Mouse (Mus musculus): ENCODE data around the gene Tmem229b. TPM values are rescaled to one million over a fixed set of nuclear protein-coding genes. Genes with fewer than 3 reads are reported as not detected.
"Not testable (repeated sequence)": the region's sequence is repeated elsewhere in the genome, so short reads cannot be mapped to it uniquely, and the experiment has no call there.

The Tmem229b gene
- polyA plus RNA-seq, 1 experiment from 2014 or later: 6.5 TPM

DNA sequence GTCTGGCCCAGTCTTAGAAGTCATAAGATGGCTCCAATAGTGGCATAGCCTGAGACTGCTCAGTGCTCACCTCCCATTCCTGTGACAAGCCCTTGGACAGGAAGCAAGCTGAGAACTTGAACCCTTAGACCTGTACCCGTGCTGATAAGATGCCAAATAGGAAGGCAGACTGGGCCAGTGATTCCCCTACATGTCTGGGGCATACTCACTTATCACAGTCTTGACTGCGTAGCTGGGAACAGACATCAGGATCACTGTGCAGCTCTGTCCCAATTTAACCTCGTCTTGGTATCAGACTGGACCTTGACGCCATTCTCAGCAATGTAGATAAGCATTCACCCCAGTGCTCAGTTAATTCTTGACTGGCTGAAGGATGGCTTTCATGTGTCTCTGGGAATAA, 29.9 kb downstream of the Tmem229b start:
- no peak overlapping the region for H3K27ac ChIP-seq
- WGBS: 71% methylated on average over 4 of the region's 4 CpGs
- H3K4me3 ChIP-seq (replicated peaks): no peak overlapping the region
- H3K27me3 ChIP-seq (replicated peaks): no peaks in the 10 kb centered on the region
- H3K4me1 ChIP-seq: no peaks in the 10 kb centered on the region
- H3K9ac ChIP-seq: no peak overlapping the region
- no peak for ATAC-seq (ENCODE audit: insufficient read depth, low FRiP score, low read depth)
- no peaks in the 10 kb centered on the region for H3K9me3 ChIP-seq
- no peak overlapping the region for H3K4me2 ChIP-seq
- no peaks in the 10 kb centered on the region for H3K36me3 ChIP-seq

DNA sequence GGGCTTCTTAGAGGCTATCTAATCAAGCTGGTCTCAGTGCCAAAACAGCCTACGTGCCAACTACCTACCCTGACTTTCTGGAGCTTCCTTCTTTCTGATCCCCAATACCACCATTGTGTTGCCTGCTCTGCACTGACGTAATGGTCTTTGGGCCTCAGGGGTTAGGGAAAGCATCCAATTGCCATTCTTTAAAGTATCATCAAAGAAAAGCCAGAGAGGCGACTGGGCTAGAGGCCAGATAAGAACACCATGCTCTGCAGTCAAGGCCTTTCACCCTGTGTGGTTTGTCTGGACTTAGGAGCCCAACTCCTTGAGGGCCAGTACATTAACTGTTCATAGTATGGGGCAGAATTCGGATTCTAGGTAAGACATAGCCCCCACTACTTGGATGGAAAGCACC, 30.3 kb downstream of the Tmem229b start:
- H3K9me3 ChIP-seq: no peaks in the 10 kb centered on the region
- no peak overlapping the region for H3K27ac ChIP-seq
- no peak overlapping the region for H3K9ac ChIP-seq
- WGBS: 70% methylated on average over 4 of the region's 4 CpGs
- no peaks in the 10 kb centered on the region for H3K4me1 ChIP-seq
- ATAC-seq (ENCODE audit: insufficient read depth, low FRiP score, low read depth): no peak
- H3K36me3 ChIP-seq: no peaks in the 10 kb centered on the region
- no peaks in the 10 kb centered on the region for H3K27me3 ChIP-seq (replicated peaks)
- no peak overlapping the region for H3K4me3 ChIP-seq (replicated peaks)
- H3K4me2 ChIP-seq: no peak overlapping the region

DNA sequence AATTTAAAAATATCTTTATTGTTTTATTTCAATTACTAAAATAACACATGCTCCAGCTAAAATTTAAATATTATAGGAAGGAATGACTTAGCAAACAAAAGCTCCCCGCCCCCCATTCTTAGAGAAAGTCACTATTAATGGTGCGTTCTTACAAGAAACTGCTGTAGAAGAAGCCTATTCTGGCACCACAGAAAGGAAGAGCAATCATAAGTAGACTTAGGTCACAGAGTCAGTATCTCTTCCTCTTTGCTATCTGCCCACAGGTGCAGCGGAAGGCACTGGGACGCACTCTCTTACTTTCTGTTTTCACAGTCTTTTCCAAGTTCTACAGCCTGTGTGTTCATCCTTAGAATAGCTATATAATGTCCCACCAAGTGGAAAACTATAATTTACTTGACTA, 31.6 kb downstream of the Tmem229b start:
- Histone ChIP-seq H3K27ac (no peak overlapping the region), H3K4me3 (replicated peaks) (no peak overlapping the region), H3K4me2 (no peak overlapping the region), H3K9ac (no peak overlapping the region), H3K4me1 (no peaks in the 10 kb centered on the region), H3K9me3 (no peaks in the 10 kb centered on the region), H3K36me3 (no peaks in the 10 kb centered on the region), H3K27me3 (replicated peaks) (no peaks in the 10 kb centered on the region)
- no peak for ATAC-seq (ENCODE audit: insufficient read depth, low FRiP score, low read depth)
- 84% methylated on average over 4 of the region's 4 CpGs for WGBS

DNA sequence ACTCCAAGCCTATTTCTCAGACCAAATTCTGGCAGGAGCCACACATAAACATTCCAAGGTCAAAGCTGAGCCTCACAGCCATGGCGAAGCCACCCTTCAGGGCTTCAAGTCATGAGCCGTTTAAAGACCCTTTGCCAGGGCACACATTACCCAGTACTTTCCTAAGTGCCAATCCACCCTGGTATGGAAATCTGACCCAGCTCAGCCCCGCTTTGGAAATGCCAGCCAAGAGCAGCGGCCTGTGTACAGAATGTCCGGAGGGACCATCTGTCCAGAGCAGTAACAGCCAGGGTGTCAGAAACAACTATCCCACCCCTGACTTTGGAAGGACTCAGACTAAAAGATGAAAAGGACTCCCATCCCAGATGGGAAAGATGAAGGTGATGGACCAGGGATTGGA, 32.7 kb downstream of the Tmem229b start:
- 92% methylated on average over 5 of the region's 5 CpGs for WGBS

DNA sequence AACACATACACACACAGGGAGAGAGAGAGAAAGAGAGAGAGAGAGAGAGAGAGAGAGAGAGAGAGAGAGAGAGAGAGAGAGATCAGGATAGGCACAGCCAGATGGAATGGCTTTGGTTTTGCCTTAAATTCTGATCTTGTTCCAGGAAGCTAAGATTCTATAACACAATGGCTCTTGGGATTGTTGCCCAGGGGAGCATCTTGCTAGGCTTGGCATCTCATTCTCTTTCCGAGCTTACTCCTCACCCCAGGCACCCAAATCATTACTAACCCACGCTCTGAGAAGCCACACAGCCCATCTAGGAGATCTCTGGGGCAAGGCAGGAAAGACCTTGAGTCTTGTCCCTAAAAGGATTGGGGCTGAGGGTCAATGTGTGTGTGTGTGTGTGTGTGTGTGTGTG, 33.6 kb downstream of the Tmem229b start:
- Histone ChIP-seq H3K9me3 (no peaks in the 10 kb centered on the region), H3K36me3 (no peaks in the 10 kb centered on the region), H3K4me3 (replicated peaks) (no peak overlapping the region), H3K4me1 (no peaks in the 10 kb centered on the region), H3K4me2 (no peak overlapping the region), H3K27ac (no peak overlapping the region), H3K27me3 (replicated peaks) (no peaks in the 10 kb centered on the region), H3K9ac (no peak overlapping the region)
- no peak for ATAC-seq (ENCODE audit: insufficient read depth, low FRiP score, low read depth)
- WGBS: 77% methylated on average over 2 of the region's 2 CpGs

More for the DNA sequence above, 32.7 kb downstream of the Tmem229b start:
- no peak for ATAC-seq (ENCODE audit: insufficient read depth, low FRiP score, low read depth)
- H3K4me3 ChIP-seq (replicated peaks): no peak overlapping the region
- H3K4me1 ChIP-seq: no peaks in the 10 kb centered on the region
- H3K9ac ChIP-seq: no peak overlapping the region
- H3K36me3 ChIP-seq: no peaks in the 10 kb centered on the region
- H3K9me3 ChIP-seq: no peaks in the 10 kb centered on the region
- H3K4me2 ChIP-seq: no peak overlapping the region
- no peak overlapping the region for H3K27ac ChIP-seq
- no peaks in the 10 kb centered on the region for H3K27me3 ChIP-seq (replicated peaks)

DNA sequence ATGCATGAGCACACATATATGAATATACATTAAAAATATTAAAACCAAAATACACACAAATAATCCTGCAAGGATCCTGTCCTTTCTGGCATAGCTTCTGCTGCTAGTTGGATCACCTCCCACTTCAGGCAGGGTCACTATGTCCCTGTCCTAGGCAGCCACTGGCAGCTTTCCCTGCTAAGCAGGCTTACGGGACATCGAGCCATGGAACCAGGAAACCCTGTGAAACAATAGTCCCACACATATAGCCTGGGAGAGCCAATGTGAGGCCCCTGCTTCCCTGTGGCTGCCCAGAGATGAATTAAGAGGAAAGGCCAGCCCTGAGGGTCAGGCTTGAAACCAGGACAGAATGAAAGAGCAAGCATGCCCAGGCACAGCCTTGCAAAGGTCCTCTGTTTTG, 35.8 kb downstream of the Tmem229b start:
- Histone ChIP-seq H3K9me3 (no peaks in the 10 kb centered on the region), H3K36me3 (no peaks in the 10 kb centered on the region), H3K9ac (no peak overlapping the region), H3K4me2 (no peak overlapping the region), H3K4me1 (no peaks in the 10 kb centered on the region), H3K27ac (no peak overlapping the region), H3K27me3 (replicated peaks) (no peaks in the 10 kb centered on the region), H3K4me3 (replicated peaks) (no peak overlapping the region)
- 60% methylated on average over 2 of the region's 2 CpGs for WGBS
- ATAC-seq (ENCODE audit: insufficient read depth, low FRiP score, low read depth): no peak

DNA sequence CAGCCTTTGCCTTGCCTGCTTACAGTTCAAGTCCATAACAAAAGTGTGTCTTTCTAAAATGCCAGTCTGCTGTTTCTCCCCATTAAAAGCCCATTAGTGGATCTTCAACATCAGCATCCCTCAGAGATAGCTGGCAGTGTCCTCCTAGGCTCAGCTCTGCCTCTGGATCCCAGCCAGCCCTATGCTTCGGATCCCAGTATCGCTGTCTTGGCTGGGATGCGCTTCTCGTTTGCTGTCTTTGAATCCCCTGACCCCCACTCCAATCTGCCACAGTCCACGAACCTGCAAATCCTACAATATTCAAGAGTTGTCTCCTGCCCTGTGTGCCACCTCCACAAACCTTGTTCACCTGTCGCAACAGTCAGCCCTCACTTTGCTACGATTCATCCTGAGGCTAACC, 36.7 kb downstream of the Tmem229b start:
- H3K4me1 ChIP-seq: no peaks in the 10 kb centered on the region
- H3K4me2 ChIP-seq: no peak overlapping the region
- 85% methylated on average over 7 of the region's 7 CpGs for WGBS
- H3K9me3 ChIP-seq: no peaks in the 10 kb centered on the region
- no peaks in the 10 kb centered on the region for H3K27me3 ChIP-seq (replicated peaks)
- no peaks in the 10 kb centered on the region for H3K36me3 ChIP-seq
- H3K9ac ChIP-seq: no peak overlapping the region
- ATAC-seq (ENCODE audit: insufficient read depth, low FRiP score, low read depth): no peak
- no peak overlapping the region for H3K27ac ChIP-seq
- H3K4me3 ChIP-seq (replicated peaks): no peak overlapping the region

DNA sequence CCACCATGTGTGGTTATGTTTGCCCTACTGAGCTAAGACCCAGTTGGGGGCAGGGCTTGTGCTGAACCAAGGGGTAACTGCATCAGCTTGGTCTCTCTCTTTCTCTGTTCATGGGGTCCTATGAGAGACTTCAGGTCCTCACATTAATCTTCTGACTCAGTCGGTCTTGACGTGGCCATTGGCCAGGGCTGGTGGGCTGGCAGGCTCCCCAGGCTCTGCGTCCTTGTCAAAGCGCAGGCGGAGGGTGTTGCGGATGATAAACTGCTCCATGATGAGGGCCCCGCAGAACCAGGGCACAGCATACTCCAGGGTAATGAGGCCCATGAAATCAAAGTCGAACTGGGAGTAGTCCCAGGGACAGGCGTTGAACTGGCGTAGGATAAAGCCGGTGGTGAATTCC, 42.9 kb downstream of the Tmem229b start:
- not testable (repeated sequence) for H3K4me3 ChIP-seq (replicated peaks); H3K4me2 ChIP-seq; H3K27me3 ChIP-seq (replicated peaks); H3K4me1 ChIP-seq; H3K9ac ChIP-seq; H3K9me3 ChIP-seq; H3K36me3 ChIP-seq; ATAC-seq (ENCODE audit: insufficient read depth, low FRiP score, low read depth); H3K27ac ChIP-seq
- 69% methylated on average over 11 of the region's 11 CpGs for WGBS

DNA sequence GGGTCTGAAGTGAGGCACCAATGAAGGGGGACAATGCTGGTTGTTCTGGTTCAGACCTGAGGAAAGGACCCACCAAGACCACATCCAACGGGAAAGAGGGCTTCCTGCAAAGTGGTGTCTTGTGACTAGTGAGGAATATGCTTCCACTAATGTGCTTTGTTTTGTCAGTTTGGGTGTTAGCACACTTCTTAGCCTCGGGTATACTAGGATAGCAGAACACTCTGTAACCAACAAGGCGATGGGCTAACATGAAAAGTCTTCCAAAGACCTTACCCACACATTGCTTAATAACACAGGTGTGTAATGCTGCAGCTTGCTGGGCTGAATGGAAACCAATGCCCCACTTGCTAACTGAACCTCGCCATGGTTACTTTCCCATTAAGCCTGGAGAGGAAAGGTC, 51.0 kb downstream of the Tmem229b start:
- Histone ChIP-seq H3K4me1 (no peaks in the 10 kb centered on the region), H3K4me2 (no peak overlapping the region), H3K4me3 (replicated peaks) (no peak overlapping the region), H3K9me3 (0 out of 2 replicates have a peak, but pooled peaks cover 4% of the 10 kb centered on the region), H3K27ac (no peak overlapping the region), H3K9ac (no peak overlapping the region), H3K27me3 (replicated peaks) (no peaks in the 10 kb centered on the region), H3K36me3 (no peaks in the 10 kb centered on the region)
- WGBS: 78% methylated on average over 4 of the region's 4 CpGs
- ATAC-seq (ENCODE audit: insufficient read depth, low FRiP score, low read depth): no peak

DNA sequence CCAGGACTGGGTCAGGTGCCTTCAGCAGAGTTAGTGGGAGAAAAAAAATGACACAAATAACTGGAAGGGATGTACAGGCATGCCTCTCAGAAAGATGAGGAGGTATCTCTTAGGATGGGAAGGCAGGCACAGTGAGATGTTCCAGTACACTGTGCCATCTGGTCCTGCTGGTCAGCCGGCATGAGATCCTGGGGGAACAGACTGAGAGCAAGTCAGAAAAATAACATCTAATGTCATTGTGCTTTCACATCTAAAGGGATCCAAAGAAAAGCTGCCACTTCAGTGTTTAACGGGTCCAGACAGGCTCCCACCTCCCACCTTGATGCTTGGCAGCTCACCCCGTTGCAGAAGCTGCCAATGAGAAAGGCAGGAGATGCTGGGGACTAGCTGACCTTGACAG, 54.9 kb downstream of the Tmem229b start:
- H3K27ac ChIP-seq: no peak overlapping the region
- no peak overlapping the region for H3K9ac ChIP-seq
- no peaks in the 10 kb centered on the region for H3K27me3 ChIP-seq (replicated peaks)
- H3K4me1 ChIP-seq: no peaks in the 10 kb centered on the region
- no peaks in the 10 kb centered on the region for H3K36me3 ChIP-seq
- H3K4me2 ChIP-seq: no peak overlapping the region
- ATAC-seq (ENCODE audit: insufficient read depth, low FRiP score, low read depth): no peak
- 0 out of 2 replicates have a peak, but pooled peaks cover 4% of the 10 kb centered on the region for H3K9me3 ChIP-seq
- WGBS: 53% methylated on average over 3 of the region's 3 CpGs
- H3K4me3 ChIP-seq (replicated peaks): no peak overlapping the region

DNA sequence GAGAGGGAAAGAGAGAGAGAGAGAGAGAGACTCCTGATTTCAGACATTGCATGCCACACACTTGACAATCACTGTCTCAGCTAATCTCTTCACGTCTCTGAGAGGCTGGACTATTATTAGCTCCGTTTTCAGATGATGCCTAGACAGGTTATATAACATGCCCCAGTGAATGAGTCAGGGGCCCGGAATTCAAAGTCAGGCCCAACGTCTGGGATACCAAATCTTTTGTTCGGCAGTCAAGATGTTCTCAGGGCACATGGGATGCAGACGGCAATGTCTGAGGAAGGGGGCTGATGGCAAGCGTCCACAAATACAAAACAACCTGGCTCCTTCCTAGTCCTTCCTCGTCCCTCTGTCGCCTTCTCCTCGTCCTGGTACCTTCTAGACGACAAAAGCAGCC, 55.4 kb downstream of the Tmem229b start:
- Histone ChIP-seq H3K27me3 (replicated peaks) (no peaks in the 10 kb centered on the region), H3K9me3 (0 out of 2 replicates have a peak, but pooled peaks cover 4% of the 10 kb centered on the region), H3K4me3 (replicated peaks) (no peak overlapping the region), H3K27ac (no peak overlapping the region), H3K4me2 (no peak overlapping the region), H3K4me1 (no peaks in the 10 kb centered on the region), H3K36me3 (no peaks in the 10 kb centered on the region), H3K9ac (no peak overlapping the region)
- no peak for ATAC-seq (ENCODE audit: insufficient read depth, low FRiP score, low read depth)
- 62% methylated on average over 11 of the region's 11 CpGs for WGBS

DNA sequence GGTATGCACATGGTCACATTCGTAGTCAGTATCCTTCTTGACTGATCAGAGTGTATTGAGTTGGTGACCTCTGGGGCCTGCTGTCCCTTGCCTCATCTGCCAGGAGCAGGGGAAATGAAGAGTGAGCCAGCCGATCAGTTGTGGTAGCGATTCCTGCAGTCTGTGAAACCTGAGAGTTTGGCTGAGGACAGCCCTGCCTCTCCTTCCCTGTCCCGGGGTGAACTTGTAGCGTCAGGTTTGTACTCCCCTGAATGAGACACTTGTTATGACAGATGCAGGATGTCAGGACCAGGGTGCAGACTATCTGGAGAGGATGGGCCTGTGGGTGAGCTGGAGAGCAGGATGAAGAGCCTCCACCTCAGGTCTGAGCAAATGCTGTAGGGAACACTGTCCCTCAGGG, 59.8 kb downstream of the Tmem229b start:
- Histone ChIP-seq H3K4me2 (no peak overlapping the region), H3K9me3 (no peaks in the 10 kb centered on the region), H3K9ac (no peak overlapping the region), H3K27ac (no peak overlapping the region), H3K4me1 (no peaks in the 10 kb centered on the region), H3K36me3 (no peaks in the 10 kb centered on the region), H3K27me3 (replicated peaks) (no peaks in the 10 kb centered on the region), H3K4me3 (replicated peaks) (no peak overlapping the region)
- ATAC-seq (ENCODE audit: insufficient read depth, low FRiP score, low read depth): no peak
- 48% methylated on average over 5 of the region's 5 CpGs for WGBS

DNA sequence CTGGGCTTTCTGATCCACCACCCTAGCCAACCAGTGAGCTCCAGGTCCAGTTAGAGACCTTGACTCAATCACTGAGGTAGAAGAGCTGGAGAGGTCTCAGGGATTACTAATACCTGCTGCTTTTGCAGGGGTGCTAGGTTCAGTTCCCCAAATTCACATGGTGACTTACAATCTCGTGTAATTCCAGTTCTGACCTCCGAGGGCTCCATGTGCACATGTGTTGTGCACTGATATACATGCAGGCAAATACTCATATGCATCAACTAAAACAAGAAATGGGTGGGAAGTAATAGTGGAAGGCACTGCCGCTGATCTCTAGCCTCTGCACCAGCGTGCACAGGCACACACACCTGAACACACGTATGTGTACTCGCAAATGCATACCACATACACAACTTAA, 60.3 kb downstream of the Tmem229b start:
- WGBS: 80% methylated on average over 6 of the region's 6 CpGs
- no peaks in the 10 kb centered on the region for H3K36me3 ChIP-seq
- no peak for ATAC-seq (ENCODE audit: insufficient read depth, low FRiP score, low read depth)
- no peaks in the 10 kb centered on the region for H3K9me3 ChIP-seq
- H3K27me3 ChIP-seq (replicated peaks): no peaks in the 10 kb centered on the region
- H3K4me1 ChIP-seq: no peaks in the 10 kb centered on the region
- H3K4me3 ChIP-seq (replicated peaks): no peak overlapping the region
- H3K9ac ChIP-seq: no peak overlapping the region
- H3K4me2 ChIP-seq: no peak overlapping the region
- no peak overlapping the region for H3K27ac ChIP-seq

Data from stomach, embryonic 15.5 days (tissue).